Mouse (Mus musculus): ENCODE measurements around the gene Mosmo. TPM values are rescaled to one million over a fixed set of nuclear protein-coding genes. Genes with fewer than 3 reads are reported as not detected.
A peak's percentile ranks its signal among the peaks of the same experiment; 100 is the strongest.

The Mosmo gene
- total and polyA plus RNA-seq, 2 experiments from 2014 or later, result 11.8 to 35.0 TPM

DNA sequence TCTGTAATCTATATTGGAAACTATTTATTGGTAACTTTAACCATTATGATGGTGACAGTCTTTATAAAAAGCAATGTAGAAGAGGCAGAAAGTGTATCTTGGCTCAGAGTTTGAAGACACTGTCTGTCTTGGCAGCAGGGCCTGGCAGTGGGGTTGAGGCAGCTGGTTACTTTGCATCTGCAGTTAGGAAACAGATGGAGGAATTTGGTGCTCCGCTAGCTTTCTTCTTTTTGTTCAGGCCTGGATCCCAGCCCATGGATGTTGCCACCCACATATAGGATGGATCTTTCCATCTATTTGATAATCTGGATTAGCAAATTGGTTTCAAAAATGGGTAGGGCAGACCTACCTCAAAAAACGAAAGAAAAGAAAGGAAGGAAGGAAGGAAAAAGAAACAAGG lies 29.6 kb upstream of the Mosmo start:
- ATAC-seq (peak; percentile 76), DNase-seq (peak; percentile 79)
- no peak overlapping the region for H3K9ac ChIP-seq
- H3K4me2 ChIP-seq (ENCODE audit: low read depth), result no peak overlapping the region
- H3K36me3 ChIP-seq (ENCODE audit: insufficient read depth), result peaks cover 74% of the 10 kb centered on the region
- no peak overlapping the region for H3K4me3 ChIP-seq (ENCODE audit: low read depth, low read length)
- H3K27ac ChIP-seq (ENCODE audit: low read depth, low read length), result 0 out of 2 replicates have a peak overlapping the region, but pooled peaks have one; percentile 2
- WGBS, result 61% methylated on average over 2 of the region's 2 CpGs
- H3K27me3 ChIP-seq (ENCODE audit: insufficient read depth, low read length), result no peaks in the 10 kb centered on the region
- H3K9me3 ChIP-seq (ENCODE audit: low read length), result no peaks in the 10 kb centered on the region
- no peaks in the 10 kb centered on the region for H3K4me1 ChIP-seq (ENCODE audit: insufficient read depth)
- no peak for TF ChIP-seq CTCF (IDR thresholded peaks at IDR 0.05; ENCODE audit: low read depth)

DNA sequence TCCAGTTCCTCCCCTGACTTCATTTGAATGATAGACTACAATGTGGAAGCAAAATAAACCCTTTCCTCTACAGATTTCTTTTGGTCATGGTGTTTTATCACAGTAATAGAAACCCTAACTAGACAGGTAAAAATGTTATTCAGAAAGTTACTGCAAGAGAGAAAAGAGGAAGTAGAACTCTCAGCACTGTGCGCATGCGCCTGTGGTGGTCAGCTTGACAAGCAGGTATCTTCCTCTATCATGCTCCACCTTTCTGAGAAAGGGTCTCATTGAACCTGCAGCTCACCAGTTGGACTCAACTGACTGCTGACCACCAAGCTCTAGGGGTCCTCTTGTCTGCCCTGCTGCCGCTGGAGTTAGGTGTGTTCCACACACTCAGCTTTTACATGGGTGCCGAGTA lies 15.3 kb upstream of the Mosmo start:
- Histone ChIP-seq H3K4me1 (ENCODE audit: insufficient read depth) (no peaks in the 10 kb centered on the region), H3K27ac (ENCODE audit: low read depth, low read length) (no peak overlapping the region), H3K4me3 (ENCODE audit: low read depth, low read length) (no peak overlapping the region), H3K36me3 (ENCODE audit: insufficient read depth) (peaks cover 26% of the 10 kb centered on the region), H3K27me3 (ENCODE audit: insufficient read depth, low read length) (no peaks in the 10 kb centered on the region), H3K9me3 (ENCODE audit: low read length) (no peaks in the 10 kb centered on the region), H3K4me2 (ENCODE audit: low read depth) (no peak overlapping the region), H3K9ac (no peak overlapping the region)
- no peak for ATAC-seq
- no peak for TF ChIP-seq CTCF (IDR thresholded peaks at IDR 0.05; ENCODE audit: low read depth)
- 94% methylated on average over 4 of the region's 4 CpGs for WGBS
- DNase-seq, result no peak

DNA sequence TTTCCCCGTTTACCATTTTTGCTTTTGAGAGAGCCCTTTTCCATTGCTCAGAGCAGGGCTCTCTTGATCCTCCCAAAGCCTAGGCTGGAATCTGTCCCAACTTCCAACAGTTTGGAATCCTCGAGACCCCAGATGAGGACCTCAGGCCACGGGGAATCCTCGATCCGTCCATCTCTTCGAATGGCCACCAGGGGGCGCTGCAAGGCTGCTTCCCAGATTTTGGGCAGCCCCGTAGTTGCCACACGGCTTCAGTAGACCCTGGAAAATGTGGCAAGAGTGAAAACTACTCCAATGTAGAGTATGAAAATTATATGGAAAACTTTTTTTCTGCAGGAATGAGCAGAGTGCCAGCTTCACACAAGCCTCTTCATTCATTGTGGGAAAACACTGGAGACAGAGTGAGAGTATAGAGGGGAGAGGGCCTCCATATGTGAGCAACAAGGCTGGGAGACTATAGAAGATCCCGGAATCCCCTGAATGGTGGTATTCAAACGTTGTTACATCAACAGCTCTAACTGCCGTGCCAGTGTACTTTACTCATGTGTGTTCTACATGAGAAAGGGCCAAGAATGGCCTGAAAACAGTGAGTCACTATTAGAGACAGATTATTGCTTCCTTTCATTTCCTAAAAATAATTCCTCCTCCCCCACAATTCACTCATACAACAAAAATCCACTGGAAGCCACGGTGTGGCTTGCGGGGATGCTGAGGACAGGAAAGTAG lies 7.1 kb upstream of the Mosmo start, which contains the start of gene Pdzd9:
Gene Pdzd9, minus strand, starts transcription at position 191 of the 723 bp plus-strand sequence.
- H3K9ac ChIP-seq, result no peak within 1 kb of the TSS
- no peaks in the 10 kb centered on the region for H3K4me1 ChIP-seq (ENCODE audit: insufficient read depth)
- 17% methylated on average over 14 of the region's 14 CpGs for WGBS

DNA sequence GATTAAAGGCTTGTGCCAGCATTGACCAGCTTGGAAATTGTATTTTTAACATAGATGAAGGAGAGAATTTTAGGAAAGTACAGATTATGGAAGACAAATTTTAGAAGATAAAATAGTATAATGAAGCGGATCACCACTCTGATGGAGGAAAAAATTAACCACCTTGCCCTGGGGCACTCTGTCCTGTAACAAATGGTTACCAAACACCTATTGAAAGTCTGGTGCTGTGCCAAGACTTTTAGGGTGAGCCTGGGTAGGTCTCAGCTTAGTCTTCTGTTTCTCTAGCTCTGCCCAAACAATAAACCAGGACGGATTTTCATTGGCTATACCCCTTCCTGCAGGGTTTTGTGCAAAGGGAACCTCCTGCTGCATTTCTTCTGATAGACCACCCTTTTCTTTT lies 6.1 kb upstream of the Mosmo start:
- Histone ChIP-seq H3K4me2 (ENCODE audit: low read depth) (no peak overlapping the region), H3K4me3 (ENCODE audit: low read depth, low read length) (no peak overlapping the region), H3K36me3 (ENCODE audit: insufficient read depth) (no peaks in the 10 kb centered on the region), H3K4me1 (ENCODE audit: insufficient read depth) (no peaks in the 10 kb centered on the region), H3K27me3 (ENCODE audit: insufficient read depth, low read length) (no peaks in the 10 kb centered on the region), H3K9ac (no peak overlapping the region), H3K9me3 (ENCODE audit: low read length) (no peaks in the 10 kb centered on the region), H3K27ac (ENCODE audit: low read depth, low read length) (no peak overlapping the region)
- no peak for TF ChIP-seq CTCF (IDR thresholded peaks at IDR 0.05; ENCODE audit: low read depth)
- 66% methylated on average over 2 of the region's 2 CpGs for WGBS
- no peak for ATAC-seq
- DNase-seq, result no peak

More for the DNA sequence above, 7.1 kb upstream of the Mosmo start, which contains the start of gene Pdzd9:
- Histone ChIP-seq H3K27me3 (ENCODE audit: insufficient read depth, low read length) (no peaks in the 10 kb centered on the region), H3K9me3 (ENCODE audit: low read length) (no peaks in the 10 kb centered on the region), H3K4me2 (ENCODE audit: low read depth) (peak within 1 kb of the TSS; percentile 8; the same call in 1 of the 2 replicates), H3K27ac (ENCODE audit: low read depth, low read length) (no peak within 1 kb of the TSS), H3K36me3 (ENCODE audit: insufficient read depth) (no peaks in the 10 kb centered on the region), H3K4me3 (ENCODE audit: low read depth, low read length) (no peak within 1 kb of the TSS)
- ATAC-seq, result peak; percentile 87
- peak; percentile 97 for TF ChIP-seq CTCF (IDR thresholded peaks at IDR 0.05; ENCODE audit: low read depth)
- DNase-seq, result peak; percentile 86

DNA sequence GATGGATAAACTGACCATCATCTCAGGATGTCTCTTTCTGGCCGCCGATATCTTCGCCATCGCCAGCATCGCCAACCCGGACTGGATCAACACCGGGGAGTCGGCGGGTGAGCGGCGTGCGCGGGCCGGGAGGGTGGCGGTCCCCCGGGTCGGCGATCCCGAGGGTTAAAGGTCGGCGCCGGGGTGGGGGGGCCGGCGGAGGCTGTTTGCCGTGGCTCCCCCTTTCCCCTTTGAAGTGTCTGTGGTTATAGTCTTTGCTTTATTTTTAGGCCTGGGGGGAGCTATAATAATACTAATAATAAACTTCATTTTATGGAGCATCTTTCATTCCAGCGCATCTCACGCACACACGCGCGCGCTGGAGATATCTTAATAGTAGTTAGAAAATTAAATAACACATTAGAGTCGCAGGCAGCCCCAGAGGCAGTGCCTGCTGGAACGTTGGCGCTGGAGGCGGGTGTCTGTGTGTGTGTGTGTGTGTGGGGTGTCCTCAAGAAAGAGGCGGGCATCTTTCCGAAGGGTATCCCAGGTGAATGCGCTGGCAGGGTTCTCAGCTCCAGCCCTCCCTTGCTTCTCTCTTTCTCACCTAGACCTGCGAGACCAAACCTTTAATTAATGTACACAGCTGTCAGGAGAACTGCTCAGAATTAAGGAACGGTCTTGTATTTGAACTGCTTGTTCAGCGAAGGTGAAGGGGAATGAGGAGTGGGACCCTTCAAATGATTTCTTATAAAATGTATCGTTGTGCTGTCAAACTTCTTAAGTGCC lies 530 bp downstream of the Mosmo start:
- H3K4me1 ChIP-seq (ENCODE audit: insufficient read depth), result peaks cover 17% of the 10 kb centered on the region
- peak overlapping the region; percentile 92 for H3K4me3 ChIP-seq (ENCODE audit: low read depth, low read length)
- peak overlapping the region; percentile 83 for H3K4me2 ChIP-seq (ENCODE audit: low read depth)
- no peaks in the 10 kb centered on the region for H3K36me3 ChIP-seq (ENCODE audit: insufficient read depth)
- no peaks in the 10 kb centered on the region for H3K9me3 ChIP-seq (ENCODE audit: low read length)
- H3K27me3 ChIP-seq (ENCODE audit: insufficient read depth, low read length), result no peaks in the 10 kb centered on the region
- peak overlapping the region; percentile 87 for H3K9ac ChIP-seq
- 1% methylated on average over 42 of the region's 42 CpGs for WGBS
- ATAC-seq, result peak; percentile 55
- DNase-seq, result peak; percentile 29
- no peak for TF ChIP-seq CTCF (IDR thresholded peaks at IDR 0.05; ENCODE audit: low read depth)
- peak overlapping the region; percentile 76 for H3K27ac ChIP-seq (ENCODE audit: low read depth, low read length)

DNA sequence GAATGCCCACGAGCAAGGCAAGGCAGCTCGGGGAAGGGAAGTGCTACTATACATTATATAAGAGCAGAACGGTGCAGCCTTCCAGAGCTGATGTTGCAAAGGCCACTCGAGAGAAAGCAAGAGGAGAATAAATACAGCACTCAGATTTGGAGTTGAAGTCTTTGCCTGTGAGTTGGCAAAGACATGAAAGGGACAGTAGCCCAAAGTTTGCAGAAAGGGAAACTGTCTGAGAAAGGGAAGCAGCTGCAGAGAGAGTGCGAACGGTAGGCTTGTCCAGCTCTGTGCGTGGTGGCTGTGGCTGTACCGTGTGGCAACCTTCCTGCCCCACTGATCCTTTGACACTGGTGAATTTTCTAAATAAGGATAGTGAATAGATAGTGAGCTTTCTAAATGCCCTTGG lies 1.6 kb downstream of the Mosmo start:
- no peak for DNase-seq
- no peaks in the 10 kb centered on the region for H3K9me3 ChIP-seq (ENCODE audit: low read length)
- 53% methylated on average over 8 of the region's 8 CpGs for WGBS
- peaks cover 17% of the 10 kb centered on the region for H3K4me1 ChIP-seq (ENCODE audit: insufficient read depth)
- no peak for ATAC-seq
- peak overlapping the region; percentile 83 for H3K4me2 ChIP-seq (ENCODE audit: low read depth)
- no peak overlapping the region for H3K27ac ChIP-seq (ENCODE audit: low read depth, low read length)
- TF ChIP-seq CTCF (IDR thresholded peaks at IDR 0.05; ENCODE audit: low read depth), result no peak
- H3K27me3 ChIP-seq (ENCODE audit: insufficient read depth, low read length), result no peaks in the 10 kb centered on the region
- H3K9ac ChIP-seq, result no peak overlapping the region
- H3K4me3 ChIP-seq (ENCODE audit: low read depth, low read length), result peak overlapping the region; percentile 92
- H3K36me3 ChIP-seq (ENCODE audit: insufficient read depth), result no peaks in the 10 kb centered on the region

DNA sequence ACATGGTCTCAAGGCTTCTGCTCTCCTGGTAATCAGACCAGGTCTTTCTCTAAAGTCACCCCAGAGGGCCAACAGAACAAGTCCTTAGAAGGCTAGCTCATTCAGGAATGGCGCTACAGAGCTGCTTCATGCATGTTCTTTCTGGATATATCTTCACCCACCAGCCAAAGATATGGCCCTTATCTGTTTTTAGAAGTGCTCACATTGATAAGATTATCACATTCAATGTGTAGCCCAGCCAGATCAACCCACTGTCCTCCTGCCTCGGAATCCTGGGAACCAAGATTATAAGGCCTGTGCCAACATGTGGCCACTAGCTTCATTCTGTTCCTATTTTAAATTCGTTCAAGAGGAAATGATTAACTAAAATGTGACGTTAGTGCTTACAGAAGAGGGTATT lies 4.6 kb downstream of the Mosmo start:
- no peak overlapping the region for H3K9ac ChIP-seq
- no peak for DNase-seq
- no peak overlapping the region for H3K4me2 ChIP-seq (ENCODE audit: low read depth)
- no peak overlapping the region for H3K27ac ChIP-seq (ENCODE audit: low read depth, low read length)
- H3K4me3 ChIP-seq (ENCODE audit: low read depth, low read length), result no peak overlapping the region
- H3K36me3 ChIP-seq (ENCODE audit: insufficient read depth), result no peaks in the 10 kb centered on the region
- no peak for ATAC-seq
- H3K9me3 ChIP-seq (ENCODE audit: low read length), result no peaks in the 10 kb centered on the region
- H3K27me3 ChIP-seq (ENCODE audit: insufficient read depth, low read length), result no peaks in the 10 kb centered on the region
- TF ChIP-seq CTCF (IDR thresholded peaks at IDR 0.05; ENCODE audit: low read depth), result no peak
- H3K4me1 ChIP-seq (ENCODE audit: insufficient read depth), result peaks cover 28% of the 10 kb centered on the region
- WGBS, result 58% methylated on average over 4 of the region's 4 CpGs
